Mouse (Mus musculus): ENCODE measurements at regions not wholly inside any gene's neighbourhood (a gene's known extent, or its start where the extent isn't known, plus 50 kb on each side); places are given as distances from the start of the nearest gene placed in this dataset.

DNA sequence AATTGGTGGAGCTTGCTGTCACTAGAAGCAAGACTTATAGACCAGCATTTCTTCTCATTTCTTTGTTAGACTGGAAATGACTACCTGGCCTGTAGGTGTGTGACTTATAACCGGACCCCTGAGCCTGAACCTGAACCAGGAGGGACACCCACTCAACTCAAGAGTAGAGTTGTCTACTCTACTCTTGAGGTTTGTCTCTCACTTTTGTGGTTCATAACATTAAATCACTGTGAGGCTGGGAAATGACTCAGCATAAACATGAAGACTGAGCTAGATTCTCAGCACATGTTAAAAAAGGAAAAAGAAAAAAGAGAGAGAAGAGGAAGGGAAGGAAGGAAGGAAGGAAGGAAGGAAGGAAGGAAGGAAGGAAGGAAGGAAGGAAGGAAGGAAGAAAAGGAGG is 92.8 kb upstream of the Far2 start:
- no peak for TF ChIP-seq FLI1 (IDR thresholded peaks at IDR 0.05; ENCODE audit: low read length)
- TF ChIP-seq GATA1 (IDR thresholded peaks at IDR 0.05; ENCODE audit: borderline replicate concordance, low read length): no peak

Measured in megakaryocyte, embryonic 14.5 days (primary cell).